Mouse (Mus musculus): ENCODE measurements around the gene Gnptg. TPM values are rescaled to one million over a fixed set of nuclear protein-coding genes. Genes with fewer than 3 reads are reported as not detected.

Gnptg gene
- polyA plus RNA-seq, 1 experiment from 2014 or later = 38.3 TPM

DNA sequence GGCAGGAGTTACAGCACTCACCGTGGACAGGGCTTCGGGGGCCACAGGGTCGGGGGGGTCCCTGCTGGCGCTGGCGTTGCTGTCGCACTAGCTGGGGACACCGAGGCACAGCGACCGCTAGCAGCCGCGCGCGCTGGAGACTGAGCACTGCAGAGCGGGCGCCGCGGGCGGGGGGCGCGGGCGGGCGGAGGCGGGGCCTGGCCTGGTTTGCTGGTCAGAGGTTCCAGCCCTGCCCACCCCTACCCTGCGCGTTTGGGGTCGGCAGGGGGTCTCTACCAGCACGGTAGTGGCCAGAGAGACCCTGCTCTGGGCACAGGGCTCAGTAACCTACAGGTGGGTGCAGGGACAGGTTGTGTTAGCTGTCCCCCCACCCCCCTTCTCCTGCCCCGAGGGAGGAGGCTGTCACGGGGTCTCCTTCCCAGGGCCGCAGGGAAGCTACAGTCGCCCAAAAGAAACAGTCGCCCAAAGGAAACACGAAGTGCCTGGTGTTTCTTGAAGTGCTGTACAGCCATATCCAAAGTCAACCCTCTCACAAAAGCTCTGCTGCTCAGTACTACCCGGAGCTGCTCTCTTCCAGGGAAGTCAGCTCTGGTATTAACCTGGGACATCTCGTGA, 16.3 kb upstream of the Gnptg start, which contains the start of gene Baiap3:
Gene Baiap3 (minus strand): TSS at position 225 of the 615 bp plus-strand sequence.
- Histone ChIP-seq H3K27me3 (ENCODE audit: insufficient read depth, low read length) (peaks cover 35% of the 10 kb centered on the region), H3K9ac (peak within 1 kb of the TSS; percentile 34; the same call in 1 of the 2 replicates), H3K4me1 (ENCODE audit: insufficient read depth) (0 out of 2 replicates have a peak, but pooled peaks cover 4% of the 10 kb centered on the region), H3K4me2 (peak within 1 kb of the TSS; percentile 69), H3K9me3 (ENCODE audit: low read depth, low read length) (no peaks in the 10 kb centered on the region), H3K4me3 (ENCODE audit: low read depth, low read length) (peak within 1 kb of the TSS; percentile 37), H3K36me3 (ENCODE audit: insufficient read depth) (peaks cover 20% of the 10 kb centered on the region), H3K27ac (ENCODE audit: low read depth) (no peak within 1 kb of the TSS)
- WGBS = 3% methylated on average over 35 of the region's 35 CpGs
- TF ChIP-seq CTCF (IDR thresholded peaks at IDR 0.05; ENCODE audit: low read depth) = no peak
- ATAC-seq (ENCODE audit: insufficient read depth) = peak; percentile 64; the same call in 1 of the 2 replicates
- peak; percentile 35 for DNase-seq

DNA sequence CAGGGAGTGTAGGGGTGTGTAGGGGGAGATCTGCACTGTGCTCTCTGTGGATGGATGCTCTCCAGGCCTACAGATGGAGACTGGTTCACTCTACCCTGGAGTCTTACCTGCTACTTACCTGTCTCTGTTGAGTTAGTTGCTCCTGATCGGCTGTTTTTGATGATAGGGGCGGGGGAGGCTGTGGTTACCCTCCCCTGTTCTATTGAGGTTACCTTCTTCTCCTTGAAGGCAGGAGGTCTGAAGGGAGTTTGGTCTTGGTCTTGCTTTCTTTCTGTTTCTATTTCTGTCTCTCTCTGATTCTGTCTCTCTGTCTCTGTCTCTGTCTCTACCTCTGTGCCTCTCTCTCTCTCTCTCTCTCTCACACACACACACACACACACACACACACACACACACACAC, 15.2 kb upstream of the Gnptg start:
- WGBS = 58% methylated on average over 2 of the region's 2 CpGs
- TF ChIP-seq CTCF (IDR thresholded peaks at IDR 0.05; ENCODE audit: low read depth) = no peak

DNA sequence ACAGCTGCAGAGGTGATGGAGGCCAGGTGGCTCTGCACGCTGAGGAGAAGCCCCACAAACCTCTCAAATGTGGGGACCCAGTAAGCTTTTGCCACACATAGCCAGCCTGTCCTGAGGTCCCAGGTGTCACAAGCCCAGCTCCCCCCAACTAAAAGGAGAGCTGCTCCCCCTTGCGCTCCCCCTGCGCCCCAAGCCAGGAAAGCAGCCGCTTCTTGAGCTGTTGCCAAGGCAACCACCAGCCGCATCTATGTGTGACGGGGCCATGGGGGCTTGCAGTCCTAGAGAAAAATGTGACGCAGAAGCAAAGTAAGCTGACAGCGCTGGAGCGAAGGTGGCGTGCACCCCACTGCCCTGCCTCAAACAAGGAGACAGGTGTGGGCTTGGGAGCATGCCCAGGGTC, 13.8 kb upstream of the Gnptg start:
- Histone ChIP-seq H3K9me3 (ENCODE audit: low read depth, low read length) (no peaks in the 10 kb centered on the region), H3K27me3 (ENCODE audit: insufficient read depth, low read length) (peaks cover 35% of the 10 kb centered on the region), H3K9ac (no peak overlapping the region), H3K4me1 (ENCODE audit: insufficient read depth) (0 out of 2 replicates have a peak, but pooled peaks cover 4% of the 10 kb centered on the region), H3K27ac (ENCODE audit: low read depth) (no peak overlapping the region), H3K4me3 (ENCODE audit: low read depth, low read length) (no peak overlapping the region), H3K4me2 (no peak overlapping the region), H3K36me3 (ENCODE audit: insufficient read depth) (peaks cover 4% of the 10 kb centered on the region; the same call in 1 of the 2 replicates)
- WGBS = 26% methylated on average over 10 of the region's 10 CpGs
- no peak for TF ChIP-seq CTCF (IDR thresholded peaks at IDR 0.05; ENCODE audit: low read depth)
- DNase-seq (no peak), ATAC-seq (ENCODE audit: insufficient read depth) (no peak)

More for the DNA sequence above, 15.2 kb upstream of the Gnptg start:
- 0 out of 2 replicates have a peak, but pooled peaks cover 4% of the 10 kb centered on the region for H3K4me1 ChIP-seq (ENCODE audit: insufficient read depth)
- DNase-seq (no peak), ATAC-seq (ENCODE audit: insufficient read depth) (no peak)
- H3K4me2 ChIP-seq = no peak overlapping the region; the same call in 1 of the 2 replicates
- H3K27ac ChIP-seq (ENCODE audit: low read depth) = no peak overlapping the region
- H3K27me3 ChIP-seq (ENCODE audit: insufficient read depth, low read length) = peaks cover 35% of the 10 kb centered on the region
- H3K9ac ChIP-seq = no peak overlapping the region
- H3K9me3 ChIP-seq (ENCODE audit: low read depth, low read length) = no peaks in the 10 kb centered on the region
- peaks cover 17% of the 10 kb centered on the region for H3K36me3 ChIP-seq (ENCODE audit: insufficient read depth)
- no peak overlapping the region for H3K4me3 ChIP-seq (ENCODE audit: low read depth, low read length)

DNA sequence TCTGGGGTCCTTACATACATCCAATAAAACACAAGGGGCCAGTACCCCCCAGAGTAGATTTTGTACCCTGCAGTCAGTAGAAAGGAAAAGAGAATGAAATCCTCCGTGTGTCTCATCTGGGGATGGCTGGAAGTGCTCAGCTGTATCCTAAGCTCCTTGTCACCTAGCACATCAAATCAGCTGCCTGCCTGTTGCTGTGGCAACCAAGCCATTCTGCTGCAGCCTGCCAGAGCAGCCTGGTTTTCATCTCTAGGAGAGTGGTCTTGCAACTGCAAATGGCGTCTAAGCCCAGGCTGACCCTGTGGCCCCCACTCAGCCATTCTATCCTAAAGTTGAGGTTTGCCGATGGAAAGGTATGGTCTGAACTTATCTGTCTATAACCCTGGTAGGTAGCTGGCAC, 12.7 kb upstream of the Gnptg start:
- Histone ChIP-seq H3K4me1 (ENCODE audit: insufficient read depth) (0 out of 2 replicates have a peak, but pooled peaks cover 4% of the 10 kb centered on the region), H3K4me2 (no peak overlapping the region), H3K36me3 (ENCODE audit: insufficient read depth) (no peaks in the 10 kb centered on the region), H3K9ac (no peak overlapping the region), H3K27me3 (ENCODE audit: insufficient read depth, low read length) (peaks cover 35% of the 10 kb centered on the region), H3K9me3 (ENCODE audit: low read depth, low read length) (no peaks in the 10 kb centered on the region), H3K4me3 (ENCODE audit: low read depth, low read length) (no peak overlapping the region), H3K27ac (ENCODE audit: low read depth) (no peak overlapping the region)
- TF ChIP-seq CTCF (IDR thresholded peaks at IDR 0.05; ENCODE audit: low read depth) = no peak
- 28% methylated on average over 3 of the region's 3 CpGs for WGBS
- DNase-seq (no peak), ATAC-seq (ENCODE audit: insufficient read depth) (no peak)

DNA sequence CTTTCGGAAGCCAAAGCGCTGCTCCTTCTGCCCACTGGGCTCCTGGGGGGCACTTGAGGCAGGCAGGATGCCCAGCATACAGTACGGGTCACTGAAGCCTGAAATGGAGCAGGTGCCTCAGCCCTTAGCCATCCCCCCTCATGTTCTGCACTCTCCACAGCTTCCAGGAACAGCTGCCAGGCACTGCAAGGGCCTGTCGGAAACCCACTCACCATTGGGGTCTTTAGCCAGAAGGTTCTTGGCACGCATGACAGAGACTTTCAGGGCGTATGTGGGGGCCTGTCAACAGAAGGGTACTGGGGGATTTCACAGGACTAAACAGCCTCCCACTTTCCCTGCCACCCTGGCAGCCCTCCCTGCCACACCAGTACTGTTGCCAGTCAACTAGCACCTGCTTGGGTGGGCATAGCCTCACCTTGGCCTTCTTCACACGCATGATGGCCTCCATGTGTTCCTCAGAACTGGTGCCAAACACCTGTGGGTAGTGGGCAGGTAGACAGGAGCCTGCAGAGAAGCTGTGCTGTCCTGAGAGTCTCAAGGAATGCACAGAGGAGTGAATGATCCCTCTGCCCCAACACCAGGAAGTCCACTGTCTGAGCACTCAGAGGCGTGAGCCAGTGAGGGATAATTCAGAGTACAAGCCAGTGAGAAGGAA, 10.4 kb upstream of the Gnptg start:
- no peak for TF ChIP-seq CTCF (IDR thresholded peaks at IDR 0.05; ENCODE audit: low read depth)
- Histone ChIP-seq H3K4me2 (no peak overlapping the region), H3K27ac (ENCODE audit: low read depth) (no peak overlapping the region), H3K4me1 (ENCODE audit: insufficient read depth) (no peaks in the 10 kb centered on the region), H3K36me3 (ENCODE audit: insufficient read depth) (no peaks in the 10 kb centered on the region), H3K4me3 (ENCODE audit: low read depth, low read length) (no peak overlapping the region), H3K9ac (no peak overlapping the region), H3K9me3 (ENCODE audit: low read depth, low read length) (no peaks in the 10 kb centered on the region), H3K27me3 (ENCODE audit: insufficient read depth, low read length) (peaks cover 20% of the 10 kb centered on the region)
- 75% methylated on average over 8 of the region's 8 CpGs for whole genome bisulfite sequencing
- no peak for ATAC-seq (ENCODE audit: insufficient read depth)
- no peak for DNase-seq

DNA sequence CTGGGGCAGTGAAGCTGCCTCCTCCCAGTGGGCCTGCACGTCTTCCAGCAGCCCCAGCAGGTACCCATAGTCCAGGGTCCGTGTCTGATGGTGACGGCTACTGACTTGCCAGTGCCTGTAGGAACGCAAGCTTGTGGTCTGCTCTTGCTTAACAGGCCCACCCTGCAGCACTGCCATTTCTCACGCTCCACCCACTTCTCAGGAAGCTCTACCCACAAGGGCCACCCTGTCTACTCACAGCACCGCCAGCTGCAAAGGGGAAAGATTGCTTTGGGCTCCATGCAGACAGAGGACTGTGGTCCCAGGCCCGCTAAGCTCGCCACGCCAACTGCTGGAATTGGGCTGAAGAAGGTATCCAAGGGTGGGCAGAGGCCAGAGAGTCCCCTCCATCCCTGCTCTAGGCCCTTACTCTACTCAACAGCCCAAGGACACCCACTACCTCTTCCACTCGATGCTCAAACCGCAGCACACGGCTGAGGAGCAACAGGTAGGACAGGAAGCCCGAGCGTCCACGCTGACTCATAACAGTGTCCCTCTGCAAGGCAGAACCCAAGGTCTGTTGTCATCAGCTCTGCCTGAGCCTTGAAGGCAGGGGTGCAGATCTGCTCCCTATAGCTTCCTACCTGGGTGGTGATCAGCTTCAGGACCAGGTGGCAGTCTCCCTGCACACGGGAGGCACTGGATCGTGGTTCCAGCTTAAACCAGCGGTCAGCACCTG, 8.3 kb upstream of the Gnptg start:
- Histone ChIP-seq H3K4me3 (ENCODE audit: low read depth, low read length) (no peak overlapping the region), H3K9ac (no peak overlapping the region), H3K9me3 (ENCODE audit: low read depth, low read length) (no peaks in the 10 kb centered on the region), H3K4me1 (ENCODE audit: insufficient read depth) (no peaks in the 10 kb centered on the region), H3K27me3 (ENCODE audit: insufficient read depth, low read length) (no peaks in the 10 kb centered on the region), H3K36me3 (ENCODE audit: insufficient read depth) (peaks cover 11% of the 10 kb centered on the region), H3K4me2 (no peak overlapping the region), H3K27ac (ENCODE audit: low read depth) (no peak overlapping the region)
- no peak for DNase-seq
- no peak for ATAC-seq (ENCODE audit: insufficient read depth)
- TF ChIP-seq CTCF (IDR thresholded peaks at IDR 0.05; ENCODE audit: low read depth) = no peak
- WGBS = 74% methylated on average over 18 of the region's 18 CpGs

DNA sequence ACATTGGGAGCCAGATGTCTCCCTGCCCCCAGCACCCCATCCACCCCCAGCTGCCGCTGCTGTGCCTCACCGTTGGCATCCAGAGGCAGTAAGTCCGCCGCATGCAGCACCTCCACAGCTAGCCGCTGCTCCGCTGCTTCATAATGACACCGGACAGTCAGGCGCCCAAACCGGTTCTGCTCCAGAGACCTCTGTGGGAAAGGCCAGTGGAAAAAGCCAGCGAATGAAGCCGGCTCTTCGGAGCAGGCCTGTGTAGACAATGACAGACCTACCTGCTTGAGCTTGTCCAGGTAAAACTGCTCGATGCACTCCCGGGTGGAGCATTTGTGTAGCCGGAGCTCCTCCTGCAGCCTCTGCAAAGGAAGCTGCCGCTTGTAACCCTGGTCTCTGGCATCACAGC, 4.3 kb upstream of the Gnptg start:
- no peak for DNase-seq

More for the DNA sequence above, 4.3 kb upstream of the Gnptg start:
- Histone ChIP-seq H3K27ac (ENCODE audit: low read depth) (no peak overlapping the region), H3K4me3 (ENCODE audit: low read depth, low read length) (no peak overlapping the region), H3K4me1 (ENCODE audit: insufficient read depth) (peaks cover 5% of the 10 kb centered on the region; the same call in 1 of the 2 replicates), H3K36me3 (ENCODE audit: insufficient read depth) (peaks cover 24% of the 10 kb centered on the region), H3K9ac (no peak overlapping the region), H3K4me2 (no peak overlapping the region), H3K27me3 (ENCODE audit: insufficient read depth, low read length) (no peaks in the 10 kb centered on the region), H3K9me3 (ENCODE audit: low read depth, low read length) (no peaks in the 10 kb centered on the region)
- ATAC-seq (ENCODE audit: insufficient read depth) = no peak
- 68% methylated on average over 16 of the region's 16 CpGs for WGBS
- TF ChIP-seq CTCF (IDR thresholded peaks at IDR 0.05; ENCODE audit: low read depth) = no peak
